Mouse (Mus musculus) macrophage (primary cell): ENCODE measurements around the gene Olfr765. TPM values are rescaled to one million over a fixed set of nuclear protein-coding genes. Genes with fewer than 3 reads are reported as not detected.
"Not testable (repeated sequence)": the region's sequence is repeated elsewhere in the genome, so short reads cannot be mapped to it uniquely, and the experiment has no call there.

Source experiments
- H3K27ac ChIP-seq: fragments of 350-480 bp; formaldehyde crosslinking; 2 replicates; pipeline ENCODE4 v1.9.0; 2021
- H3K36me3 ChIP-seq: fragments of 350-480 bp; formaldehyde crosslinking; 2 replicates; pipeline ENCODE4 v1.9.0; 2021; ENCODE audit errors: inconsistent target
- H3K4me3 ChIP-seq: fragments of 350-480 bp; formaldehyde crosslinking; 2 replicates; pipeline ENCODE4 v1.9.0; 2021; ENCODE audit errors: inconsistent target
- H3K79me2 ChIP-seq: fragments of 350-480 bp; formaldehyde crosslinking; 2 replicates; pipeline ENCODE4 v1.9.0; 2021; ENCODE audit errors: inconsistent target
- WGBS: methylation state at CpG from one replicate; pipeline ENCODE4 v1.1.7; 2026; ENCODE audit warnings: inconsistent platforms; ENCODE audit not compliant: missing documents; 5-methylcytosine and 5-hydroxymethylcytosine counted together
- polyA plus RNA-seq: library from polyadenylated mRNA; stranded (reverse); fragments of 250-400 nt; gene quantifications from 3 replicates; pipeline ENCODE4 v1.2.4, GENCODE M21; 2018; ENCODE audit warnings: inconsistent platforms
- total RNA-seq, 78 experiments: library from RNA; depleted of rRNA; stranded (reverse); fragments of 250-400 nt; gene quantifications; 1 replicate in 9 of 78; 2 replicates in 24 of 78; 3 replicates in 43 of 78; 4 replicates in 2 of 78; pipeline ENCODE4 v1.2.4; 2018; ENCODE audit warnings: inconsistent platforms in 56 of 78

The Olfr765 gene
- total RNA-seq (2018; cell fraction: chromatin; rRNA removed) = not detected
- total RNA-seq (2018; cell fraction: cytosol; rRNA removed) = not detected
- not detected for total RNA-seq (2018; cell fraction: nucleus; rRNA removed)
- not detected in 3 replicates for polyA plus RNA-seq

GRCm38 (mm10) chr10:129049898-129050297 lies at the start of gene Olfr765:
Gene Olfr765, minus strand, starts transcription at chr10:129049998.
- H3K36me3 ChIP-seq, H3K27ac ChIP-seq, H3K79me2 ChIP-seq, H3K4me3 ChIP-seq: not testable (repeated sequence)

- no peaks in the 10 kb centered on the region for H3K36me3 ChIP-seq
Measured at GRCm38 (mm10) chr10:129099275-129099674, 49.5 kb upstream of the Olfr765 start, which contains the start of gene Olfr768. Gene Olfr768, minus strand, starts transcription at chr10:129099375.

GRCm38 (mm10) chr10:129082810-129083209 lies 33.0 kb upstream of the Olfr765 start, which contains the start of gene Olfr767:
Gene Olfr767, minus strand, starts transcription at chr10:129082910.
- H3K36me3 ChIP-seq, H3K4me3 ChIP-seq, H3K27ac ChIP-seq, H3K79me2 ChIP-seq: not testable (repeated sequence)

More at GRCm38 (mm10) chr10:129099275-129099674, 49.5 kb upstream of the Olfr765 start, which contains the start of gene Olfr768:
- Histone ChIP-seq H3K4me3 (no peak within 1 kb of the TSS), H3K79me2 (no peaks in the 10 kb centered on the region), H3K27ac (no peak within 1 kb of the TSS)
- WGBS = 100% methylated on average over 1 of the region's 1 CpGs

GRCm38 (mm10) chr10:129068877-129069276 lies 19.1 kb upstream of the Olfr765 start, which contains the start of gene Olfr766-ps1:
Gene Olfr766-ps1, minus strand, starts transcription at chr10:129068977.
- Histone ChIP-seq H3K27ac (no peak within 1 kb of the TSS), H3K36me3 (no peaks in the 10 kb centered on the region), H3K79me2 (no peaks in the 10 kb centered on the region), H3K4me3 (no peak within 1 kb of the TSS)
- WGBS = 100% methylated on average over 2 of the region's 2 CpGs

GRCm38 (mm10) chr10:129039796-129040195 lies 10.0 kb downstream of the Olfr765 start, which contains the start of gene Olfr764-ps1:
Gene Olfr764-ps1, minus strand, starts transcription at chr10:129039896.
- no peaks in the 10 kb centered on the region for H3K36me3 ChIP-seq
- 90% methylated on average over 3 of the region's 3 CpGs for WGBS
- no peak within 1 kb of the TSS for H3K27ac ChIP-seq
- no peak within 1 kb of the TSS for H3K4me3 ChIP-seq
- no peaks in the 10 kb centered on the region for H3K79me2 ChIP-seq

- Histone ChIP-seq H3K4me3 (no peak overlapping the region), H3K36me3 (no peaks in the 10 kb centered on the region), H3K27ac (no peak overlapping the region), H3K79me2 (no peaks in the 10 kb centered on the region)
- WGBS = 85% methylated on average over 2 of the region's 2 CpGs
Measured at GRCm38 (mm10) chr10:129028343-129028742, 21.5 kb downstream of the Olfr765 start.

GRCm38 (mm10) chr10:129026018-129026662 lies 23.7 kb downstream of the Olfr765 start:
- 62% methylated on average over 3 of the region's 3 CpGs for WGBS
- no peaks in the 10 kb centered on the region for H3K79me2 ChIP-seq
- H3K27ac ChIP-seq = no peak overlapping the region
- no peaks in the 10 kb centered on the region for H3K36me3 ChIP-seq
- H3K4me3 ChIP-seq = no peak overlapping the region

GRCm38 (mm10) chr10:129023319-129023718 lies 26.5 kb downstream of the Olfr765 start:
- no peak overlapping the region for H3K27ac ChIP-seq
- no peak overlapping the region for H3K4me3 ChIP-seq
- H3K36me3 ChIP-seq = no peaks in the 10 kb centered on the region
- H3K79me2 ChIP-seq = no peaks in the 10 kb centered on the region

- no peaks in the 10 kb centered on the region for H3K79me2 ChIP-seq
- no peak overlapping the region for H3K27ac ChIP-seq
- H3K36me3 ChIP-seq = no peaks in the 10 kb centered on the region
- no peak overlapping the region for H3K4me3 ChIP-seq
Measured at GRCm38 (mm10) chr10:129014477-129014876, 35.3 kb downstream of the Olfr765 start.

- H3K4me3 ChIP-seq, H3K36me3 ChIP-seq, H3K27ac ChIP-seq, H3K79me2 ChIP-seq: not testable (repeated sequence)
- WGBS = no CpG with 5 or more reads among the region's 5 CpGs
Measured at GRCm38 (mm10) chr10:129011511-129011910, 38.3 kb downstream of the Olfr765 start.

GRCm38 (mm10) chr10:129010288-129010841 lies 39.4 kb downstream of the Olfr765 start, which contains the start of gene Olfr763:
Gene Olfr763, plus strand, starts transcription at chr10:129010791.
- H3K79me2 ChIP-seq = no peaks in the 10 kb centered on the region
- H3K4me3 ChIP-seq = no peak within 1 kb of the TSS
- WGBS = 74% methylated on average over 2 of the region's 2 CpGs
- no peaks in the 10 kb centered on the region for H3K36me3 ChIP-seq
- H3K27ac ChIP-seq = no peak within 1 kb of the TSS

- Histone ChIP-seq H3K36me3 (no peaks in the 10 kb centered on the region), H3K27ac (no peak overlapping the region), H3K4me3 (no peak overlapping the region), H3K79me2 (no peaks in the 10 kb centered on the region)
- 89% methylated on average over 14 of the region's 14 CpGs for WGBS
Measured at GRCm38 (mm10) chr10:129004032-129004920, 45.5 kb downstream of the Olfr765 start.

- Histone ChIP-seq H3K79me2 (no peaks in the 10 kb centered on the region), H3K4me3 (no peak overlapping the region), H3K36me3 (no peaks in the 10 kb centered on the region), H3K27ac (no peak overlapping the region)
- 81% methylated on average over 4 of the region's 4 CpGs for WGBS
Measured at GRCm38 (mm10) chr10:128996523-128997040, 53.2 kb downstream of the Olfr765 start.

GRCm38 (mm10) chr10:128995796-128996195 lies 54.0 kb downstream of the Olfr765 start:
- 94% methylated on average over 1 of the region's 1 CpGs for WGBS
- Histone ChIP-seq H3K27ac (no peak overlapping the region), H3K4me3 (no peak overlapping the region), H3K79me2 (no peaks in the 10 kb centered on the region), H3K36me3 (no peaks in the 10 kb centered on the region)
